Mouse (Mus musculus) ES-Bruce4 (cell line): Measurements from ENCODE around the gene Spib.

ENCODE experiments used
- CTCF ChIP-seq: IDR thresholded peaks from one replicate; pipeline ENCODE4 v1.8.1; 2011; ENCODE audit warnings: low read depth, low read length
- EP300 ChIP-seq: IDR thresholded peaks from 2 replicates; pipeline ENCODE4 v1.6.1; 2011; ENCODE audit warnings: low read depth, low read length; ENCODE audit not compliant: insufficient read depth
- POLR2A ChIP-seq: IDR thresholded peaks from one replicate; pipeline ENCODE4 v1.8.1; 2011; ENCODE audit warnings: low read length; ENCODE audit not compliant: insufficient read depth

DNA sequence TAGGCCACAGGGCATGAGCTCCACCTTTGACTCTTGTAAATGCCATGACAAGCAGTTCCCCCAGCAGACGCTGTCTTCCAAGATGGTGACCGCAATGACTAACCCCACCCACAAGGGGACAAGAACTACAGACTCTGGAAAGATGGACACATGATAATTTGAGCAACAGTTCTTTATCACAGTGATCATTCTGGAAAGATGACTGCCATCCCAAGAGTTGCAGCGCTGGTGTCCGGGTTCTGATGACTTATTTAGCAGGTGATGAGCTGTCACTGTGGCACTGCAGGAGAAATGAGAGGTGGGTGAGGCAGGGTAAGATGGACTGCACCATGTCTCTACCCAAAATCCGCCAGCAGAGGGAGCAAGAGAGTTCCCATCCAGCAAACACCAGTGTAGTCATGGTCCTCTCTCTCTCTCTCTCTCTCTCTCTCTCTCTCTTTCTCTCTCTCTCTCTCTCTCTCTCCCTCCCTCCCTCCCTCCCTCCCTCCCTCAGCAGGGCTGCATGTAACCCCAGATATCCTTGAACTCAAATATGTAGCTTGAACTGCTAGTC is 30.2 kb downstream of the Spib start:
- TF ChIP-seq EP300 (no peak), CTCF (peak; percentile 78), POLR2A (no peak)
